Mouse (Mus musculus) CH12.LX (cell line): ENCODE measurements at regions not wholly inside any gene's neighbourhood (a gene's known extent, or its start where the extent isn't known, plus 50 kb on each side); places are given as distances from the start of the nearest gene placed in this dataset.

Experiments used
- DNase-seq: peaks from one replicate; pipeline ENCODE4 v3.0.0-alpha.2; 2013; ENCODE audit errors: extremely low read depth
- H3K27ac ChIP-seq: 2 replicates; pipeline ENCODE4 v1.5.1; 2012; ENCODE audit warnings: low read depth, mild to moderate bottlenecking, control low read depth, moderate library complexity; ENCODE audit not compliant: insufficient read depth
- H3K27me3 ChIP-seq: replicated peaks from 2 replicates; pipeline ENCODE3; 2012; ENCODE audit warnings: inconsistent platforms
- H3K36me3 ChIP-seq, 2 experiments: replicated peaks in 1 of 2; 2 replicates each; pipeline versions ENCODE3 to v1.6.1; 2012; ENCODE audit warnings: inconsistent platforms in 1 of 2, low read length in 1 of 2, mild to moderate bottlenecking in 1 of 2, mixed read lengths in 1 of 2, moderate library complexity in 1 of 2; ENCODE audit not compliant: control insufficient read depth in 1 of 2, insufficient read depth in 1 of 2
- H3K4me1 ChIP-seq, 2 experiments: 2 replicates each; pipeline ENCODE4 v1.6.1; 2012; ENCODE audit warnings: inconsistent platforms in 1 of 2, moderate library complexity in 1 of 2; ENCODE audit not compliant: insufficient read depth in 2 of 2, control insufficient read depth in 1 of 2
- H3K4me2 ChIP-seq: 2 replicates; pipeline ENCODE4 v1.6.1; 2012; ENCODE audit warnings: low read depth, mild to moderate bottlenecking, control low read depth; ENCODE audit not compliant: poor library complexity, insufficient read depth, severe bottlenecking
- H3K4me3 ChIP-seq, 3 experiments: fragments of 150-350 bp in 1 of 3; sonication (generic) in 1 of 3; replicated peaks in 1 of 3; 2 replicates each; pipeline versions ENCODE3 to v1.5.1; 2011 to 2012; ENCODE audit warnings: low read depth in 2 of 3, low read length in 2 of 3, mild to moderate bottlenecking in 2 of 3, moderate library complexity in 2 of 3, control low read depth in 1 of 3, improper control_type of control experiment in 1 of 3, inconsistent platforms in 1 of 3, mixed read lengths in 1 of 3; ENCODE audit not compliant: poor library complexity in 1 of 3
- H3K79me2 ChIP-seq: replicated peaks from 2 replicates; pipeline ENCODE4 v1.6.1; 2012; ENCODE audit warnings: mild to moderate bottlenecking, moderate library complexity; ENCODE audit not compliant: control insufficient read depth, poor library complexity, insufficient read depth, severe bottlenecking; ENCODE audit errors: extremely low read depth
- H3K9ac ChIP-seq: 2 replicates; pipeline ENCODE4 v1.6.1; 2012; ENCODE audit warnings: low read depth, mild to moderate bottlenecking, control low read depth, moderate library complexity; ENCODE audit not compliant: insufficient read depth
- H3K9me3 ChIP-seq: replicated peaks from 2 replicates; pipeline ENCODE3; 2012; ENCODE audit warnings: low read length, inconsistent platforms, mixed read lengths
- BHLHE40 ChIP-seq: IDR thresholded peaks from 2 replicates; pipeline ENCODE4 v1.6.1; 2011; ENCODE audit warnings: mild to moderate bottlenecking, low read depth, low read length, improper control_type of control experiment
- CHD2 ChIP-seq: IDR thresholded peaks from 2 replicates; pipeline ENCODE4 v1.6.1; 2011; ENCODE audit warnings: low read length, improper control_type of control experiment
- ELF1 ChIP-seq: IDR thresholded peaks from 2 replicates; pipeline ENCODE4 v1.6.1; 2014; ENCODE audit warnings: low read depth, mild to moderate bottlenecking, inconsistent platforms, low read length, improper control_type of control experiment
- EP300 ChIP-seq: IDR thresholded peaks from 2 replicates; pipeline ENCODE4 v1.6.1; 2011; ENCODE audit warnings: low read length, improper control_type of control experiment
- IRF4 ChIP-seq: IDR thresholded peaks from 2 replicates; pipeline ENCODE4 v1.6.1; 2014; ENCODE audit warnings: low read depth, mild to moderate bottlenecking, inconsistent platforms, low read length, improper control_type of control experiment
- JUN ChIP-seq: IDR thresholded peaks from 2 replicates; pipeline ENCODE4 v1.6.1; 2011; ENCODE audit warnings: low read depth, mild to moderate bottlenecking, low read length, improper control_type of control experiment, moderate library complexity; ENCODE audit not compliant: insufficient read depth
- KAT2A ChIP-seq: IDR thresholded peaks from 2 replicates; pipeline ENCODE4 v1.6.1; 2012; ENCODE audit warnings: low read length, improper control_type of control experiment, inconsistent platforms; ENCODE audit not compliant: insufficient replicate concordance
- MAZ ChIP-seq: IDR thresholded peaks from 2 replicates; pipeline ENCODE4 v1.6.1; 2012; ENCODE audit warnings: low read depth, mild to moderate bottlenecking, inconsistent platforms, low read length, improper control_type of control experiment, moderate library complexity
- MEF2A ChIP-seq: IDR thresholded peaks from 2 replicates; pipeline ENCODE4 v1.6.1; 2014; ENCODE audit warnings: low read depth, mild to moderate bottlenecking, inconsistent platforms, low read length, improper control_type of control experiment, borderline replicate concordance
- MXI1 ChIP-seq: IDR thresholded peaks from 2 replicates; pipeline ENCODE4 v1.6.1; 2011; ENCODE audit warnings: mild to moderate bottlenecking, low read depth, low read length, improper control_type of control experiment
- NELFE ChIP-seq: IDR thresholded peaks from 2 replicates; pipeline ENCODE4 v1.6.1; 2011; ENCODE audit warnings: low read depth, low read length, improper control_type of control experiment
- PAX5 ChIP-seq: IDR thresholded peaks from 2 replicates; pipeline ENCODE4 v1.6.1; 2012; ENCODE audit warnings: low read length, inconsistent platforms, mixed read lengths
- RAD21 ChIP-seq: IDR thresholded peaks from 2 replicates; pipeline ENCODE4 v1.6.1; 2011; ENCODE audit warnings: low read depth, mild to moderate bottlenecking, low read length, improper control_type of control experiment, moderate library complexity
- RCOR1 ChIP-seq: conservative IDR thresholded peaks from 2 replicates; pipeline ENCODE4 v1.6.1; 2012; ENCODE audit warnings: low read depth, mild to moderate bottlenecking, inconsistent platforms, low read length, improper control_type of control experiment
- SMC3 ChIP-seq: IDR thresholded peaks from 2 replicates; pipeline ENCODE4 v1.6.1; 2011; ENCODE audit warnings: low read depth, low read length, improper control_type of control experiment
- TCF12 ChIP-seq: IDR thresholded peaks from 2 replicates; pipeline ENCODE4 v1.6.1; 2014; ENCODE audit warnings: low read depth, mild to moderate bottlenecking, inconsistent platforms, low read length, improper control_type of control experiment
- USF2 ChIP-seq: conservative IDR thresholded peaks from 2 replicates; pipeline ENCODE4 v1.6.1; 2011; ENCODE audit warnings: low read depth, low read length, improper control_type of control experiment
- ZC3H11A ChIP-seq: IDR thresholded peaks from 2 replicates; pipeline ENCODE4 v1.6.1; 2012; ENCODE audit warnings: low read depth, mild to moderate bottlenecking, inconsistent platforms, low read length, improper control_type of control experiment
- ZMIZ1 ChIP-seq: IDR thresholded peaks from 2 replicates; pipeline ENCODE4 v1.6.1; 2012; ENCODE audit warnings: low read depth, mild to moderate bottlenecking, inconsistent platforms, low read length, improper control_type of control experiment
- dilution Hi-C: fragments of 300-500 bp; cut with MboI; formaldehyde crosslinking; loops from 2 replicates; pipeline ENCODE4 v1.14.3; 2020; ENCODE audit warnings: low sequenced_read_pairs; ENCODE audit not compliant: extremely low pct_unique_long_range_greater_than_20kb, extremely low pct_ligation_motif_present
- in situ Hi-C: fragments of 300-500 bp; cut with MboI; formaldehyde crosslinking; loops from 3 replicates; pipeline ENCODE4 v1.14.3; 2019; ENCODE audit warnings: low sequenced_read_pairs, low pct_ligation_motif_present, low pct_unique_long_range_greater_than_20kb, mixed read lengths

DNA sequence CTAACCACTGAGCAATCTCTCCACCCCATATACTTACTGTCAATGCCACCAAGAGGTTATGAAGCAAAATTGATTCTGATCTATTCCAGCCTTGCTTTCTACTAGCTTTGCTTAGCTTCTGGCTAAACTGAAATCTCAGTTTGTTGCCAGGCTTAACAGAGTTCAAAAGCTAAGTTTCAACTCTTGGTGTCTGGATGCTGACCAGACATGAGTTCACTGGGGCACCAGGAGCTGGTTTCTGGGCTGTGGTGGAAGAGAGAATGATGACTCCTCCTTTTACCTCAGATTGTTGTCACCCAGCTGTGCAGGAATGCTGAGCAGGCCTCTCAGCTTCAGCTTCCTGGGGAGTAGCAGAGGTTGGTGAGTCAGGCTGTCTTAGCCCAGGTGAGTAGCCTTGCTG is 464.1 kb upstream of the Nrp1 start:
- Histone ChIP-seq H3K4me3 (no peak overlapping the region), H3K27ac (no peak overlapping the region), H3K79me2 (no peaks in the 10 kb centered on the region), H3K9ac (no peak overlapping the region), H3K27me3 (no peaks in the 10 kb centered on the region), H3K4me1 (peaks cover 0 to 8% of the 10 kb centered on the region in 2 experiments; a peak in 2 of 4 replicates), H3K9me3 (no peaks in the 10 kb centered on the region), H3K36me3 (no peaks in the 10 kb centered on the region), H3K4me2 (no peak overlapping the region)
- TF ChIP-seq RCOR1 (no peak), BHLHE40 (no peak), NELFE (no peak), TCF12 (no peak), PAX5 (no peak), CHD2 (no peak), MEF2A (no peak), ELF1 (no peak), USF2 (no peak), MAZ (no peak), EP300 (no peak), IRF4 (no peak), ZC3H11A (no peak), MXI1 (no peak), ZMIZ1 (no peak), RAD21 (no peak), KAT2A (no peak), JUN (no peak), SMC3 (no peak)
- in situ Hi-C loops (no loop called here), dilution Hi-C loops (no loop called here)
- DNase-seq: no peak

DNA sequence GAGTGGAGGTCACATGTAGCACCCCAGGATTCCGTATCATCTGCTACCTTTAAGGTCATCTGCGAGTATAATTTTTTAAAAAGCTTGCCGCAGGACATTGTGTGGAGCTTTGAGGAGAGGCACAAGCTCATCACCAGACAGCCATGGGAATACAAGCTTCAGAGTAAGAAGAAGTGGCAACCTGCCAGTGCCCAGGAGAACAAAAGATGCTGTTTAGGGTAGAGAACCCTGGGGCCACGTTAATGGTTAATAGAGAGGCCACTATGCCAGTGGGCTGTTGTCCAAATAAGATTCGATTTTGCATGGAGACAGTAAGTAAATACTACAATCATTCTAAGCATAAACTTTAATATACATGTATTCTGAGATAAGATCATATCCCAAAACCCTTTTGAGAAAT is 450.0 kb upstream of the Nrp1 start:
- no peak for TF ChIP-seq SMC3
- no peak for TF ChIP-seq KAT2A
- H3K9ac ChIP-seq: no peak overlapping the region
- no peak for DNase-seq
- no peaks in the 10 kb centered on the region for H3K79me2 ChIP-seq
- no peak overlapping the region for H3K4me2 ChIP-seq
- no peak overlapping the region for H3K4me3 ChIP-seq
- in situ Hi-C loops: no loop called here
- no peaks in the 10 kb centered on the region for H3K36me3 ChIP-seq
- no peak overlapping the region for H3K27ac ChIP-seq
- dilution Hi-C loops: no loop called here
- no peaks in the 10 kb centered on the region for H3K27me3 ChIP-seq
- H3K4me1 ChIP-seq: peaks cover 0 to 5% of the 10 kb centered on the region in 2 experiments; a peak in 1 of 4 replicates
- no peaks in the 10 kb centered on the region for H3K9me3 ChIP-seq
